9 mouse cellular contexts compared by ENCODE assay signal in the genomic region with DNA sequence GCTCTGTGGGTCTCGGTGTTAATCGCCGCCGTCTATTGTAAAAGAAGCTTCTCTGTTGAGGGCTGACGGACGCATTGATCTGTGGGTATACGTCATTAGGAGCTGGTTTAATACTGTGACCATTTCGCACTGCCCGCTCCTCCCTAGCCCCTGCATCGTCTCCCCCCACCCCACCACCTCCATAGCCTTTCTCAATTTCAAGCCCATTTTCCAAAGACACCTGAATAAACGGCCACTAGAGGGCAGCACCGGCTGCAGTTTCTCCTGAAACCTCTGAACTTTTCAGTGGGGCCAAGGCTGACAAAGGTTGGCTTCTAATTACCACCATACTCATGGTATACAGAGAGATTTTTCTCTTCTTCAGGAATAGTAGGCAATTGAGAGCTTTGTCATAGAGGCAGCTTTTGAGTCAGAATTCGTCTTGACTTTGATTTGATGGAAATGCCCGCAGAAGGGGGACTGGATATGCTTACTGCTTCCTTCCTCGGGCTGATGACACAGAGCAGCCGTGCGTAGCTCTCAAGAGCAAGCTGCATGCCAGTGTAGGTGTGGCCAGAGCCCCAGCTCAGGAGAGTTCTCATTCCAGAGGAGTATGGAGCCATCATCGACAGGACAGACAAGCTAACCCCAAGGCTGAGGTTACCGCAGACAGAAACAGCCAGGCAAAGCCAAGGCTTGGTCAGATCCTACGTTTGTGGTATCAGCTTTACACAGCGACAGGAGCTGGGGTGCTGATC. TPM values are rescaled to one million over a fixed set of nuclear protein-coding genes. Genes with fewer than 3 reads are reported as not detected.
DNase-seq lines count a peak whose midpoint lies in the region; ATAC-seq and TF ChIP-seq lines count a peak whose summit lies in the region.
"Had no signal": no experiment of that assay in that cellular context is flagged by ENCODE, and none has a peak within 500 bp of the region (broad histone marks: within the 10 kb centered on the region; RNA-seq: fewer than 3 reads in every experiment).

No protein-coding gene starts in this region.

- ATAC-seq in cerebellum, adult (ENCODE audit: insufficient number of reproducible peaks, low FRiP score, low TSS enrichment), result 0 out of 2 replicates have a peak, but pooled peaks have one; percentile 31
- peak; percentile 94 for ATAC-seq in forebrain, embryonic 13.5 days
- ATAC-seq in neural tube, embryonic 15.5 days (ENCODE audit: low FRiP score), result peak; percentile 95

- no peaks in the 10 kb centered on the region for H3K9me3 ChIP-seq in ES-E14 (ENCODE audit: control insufficient read depth, insufficient read depth, low read depth, low read length)
- H3K9me3 ChIP-seq in forebrain, embryonic 13.5 days (replicated peaks), result no peaks in the 10 kb centered on the region
- H3K9me3 ChIP-seq in neural tube, embryonic 15.5 days (replicated peaks), result no peaks in the 10 kb centered on the region

- H3K4me3 ChIP-seq in ES-E14 (ENCODE audit: insufficient read depth in 1 of 2, low read depth in 1 of 2, low read length in 2 of 2, poor library complexity in 1 of 2, severe bottlenecking in 1 of 2), result peak overlapping the region; percentile 39 to 41; a peak in 3 of 4 replicates
- peak overlapping the region; percentile 41 for H3K4me3 ChIP-seq in forebrain, embryonic 13.5 days
- H3K4me3 ChIP-seq in neural tube, embryonic 15.5 days (replicated peaks), result peak overlapping the region; percentile 36

- peak overlapping the region; percentile 52 for H3K9ac ChIP-seq in ES-E14 (ENCODE audit: insufficient read depth, low read depth, low read length, poor library complexity, severe bottlenecking)
- peak overlapping the region; percentile 62 for H3K9ac ChIP-seq in forebrain, embryonic 13.5 days
- peak overlapping the region; percentile 46; the same call in 1 of the 2 replicates for H3K9ac ChIP-seq in neural tube, embryonic 15.5 days (replicated peaks)

- in situ Hi-C loops in ES-E14 (cut with MboI; ENCODE audit: low sequenced_read_pairs in 2 of 2, unreplicated experiment in 2 of 2), result no loop called here

- peaks cover 0 to 2% of the 10 kb centered on the region in 2 experiments; a peak in 1 of 4 replicates for H3K4me1 ChIP-seq in ES-E14 (ENCODE audit: control insufficient read depth in 2 of 2, insufficient read depth in 2 of 2, low read length in 2 of 2, poor library complexity in 1 of 2)
- no peaks in the 10 kb centered on the region for H3K4me1 ChIP-seq in forebrain, embryonic 13.5 days
- H3K4me1 ChIP-seq in neural tube, embryonic 15.5 days, result peaks cover 7% of the 10 kb centered on the region; the same call in 1 of the 2 replicates

- peak; percentile 92 for DNase-seq in ES-E14 (ENCODE audit: low read depth, low spot score)
- DNase-seq in heart, postnatal 25 days (ENCODE audit: low spot score), result peak; percentile 34
- DNase-seq in layer of hippocampus, adult 11-12 months (ENCODE audit: low spot score), result peak; percentile 92
- DNase-seq in lung, adult 18-20 months, result peak; percentile 47 to 75
- DNase-seq in thymus, postnatal 0 days (ENCODE audit: low spot score), result peak; percentile 72

- WGBS in forebrain, embryonic 13.5 days, result 29% methylated on average over 17 of the region's 21 CpGs
- 24% methylated on average over 21 of the region's 21 CpGs for WGBS in neural tube, embryonic 15.5 days

- no peaks in the 10 kb centered on the region for H3K27me3 ChIP-seq in forebrain, embryonic 13.5 days
- no peaks in the 10 kb centered on the region for H3K27me3 ChIP-seq in neural tube, embryonic 15.5 days (replicated peaks)

- H3K27ac ChIP-seq in ES-E14 (ENCODE audit: insufficient read depth, low read depth, low read length, poor library complexity, severe bottlenecking), result no peak overlapping the region
- no peak overlapping the region for H3K27ac ChIP-seq in forebrain, embryonic 13.5 days
- H3K27ac ChIP-seq in neural tube, embryonic 15.5 days (replicated peaks), result peak overlapping the region; percentile 81

- peak overlapping the region; percentile 61 for H3K4me2 ChIP-seq in forebrain, embryonic 13.5 days
- H3K4me2 ChIP-seq in neural tube, embryonic 15.5 days, result peak overlapping the region; percentile 59

- no peaks in the 10 kb centered on the region for H3K36me3 ChIP-seq in ES-E14 (ENCODE audit: control insufficient read depth, insufficient read depth, low read length, poor library complexity, severe bottlenecking)
- no peaks in the 10 kb centered on the region for H3K36me3 ChIP-seq in forebrain, embryonic 13.5 days (ENCODE audit: poor library complexity, severe bottlenecking)
- H3K36me3 ChIP-seq in neural tube, embryonic 15.5 days, result no peaks in the 10 kb centered on the region

- intact Hi-C loops in heart, postnatal 25 days (cut with DNase I), result loop anchor here (1.0 kb wide), 1 partner anchor 186 kb away; no protein-coding TSS in a partner anchor

TF ChIP-seq in ES-E14, 5 proteins besides CTCF, POLR2A, EP300 and RAD21:
- no peak for TF ChIP-seq ZC3H11A (IDR thresholded peaks at IDR 0.05; ENCODE audit: borderline replicate concordance, low read depth, low read length)
- TF ChIP-seq MAFK (IDR thresholded peaks at IDR 0.05; ENCODE audit: insufficient read depth, low read depth, low read length), result no peak
- no peak for TF ChIP-seq HCFC1 (IDR thresholded peaks at IDR 0.05; ENCODE audit: borderline replicate concordance, insufficient read depth, low read length)
- no peak for TF ChIP-seq ZNF384 (IDR thresholded peaks at IDR 0.05; ENCODE audit: low read depth, low read length)
- TF ChIP-seq CHD2 (IDR thresholded peaks at IDR 0.05; ENCODE audit: low read depth, low read length), result no peak

RNA-seq across cellular contexts. Expression of a gene that starts 42.0 kb away (rescaled TPM):
- 2.7 and 5.4 TPM in 2 replicates for total RNA-seq in ES-E14 (2012; rRNA removed)
- 0.49 and 0.89 TPM in 2 replicates for polyA plus RNA-seq in forebrain, embryonic 13.5 days (2015; fragmentation: Nextera tagmentation; extraction: Ambion mirVana)
- total RNA-seq in heart, postnatal 25 days (2021), result under 1 TPM; 0.08 to 0.49 TPM
- polyA plus RNA-seq in neural tube, embryonic 15.5 days (2015; fragmentation: Nextera tagmentation; extraction: Ambion mirVana), result 0.18 and 0.50 TPM in 2 replicates
- not detected in 2 replicates for polyA plus RNA-seq in thymus, postnatal 0 days (2015; fragmentation: Nextera tagmentation; extraction: Ambion mirVana)
- total RNA-seq: neutrophil, adult 5-6 weeks had no signal

Comparison
In these comparisons a context has a peak if more than half of its experiments do, and no peak if none do; other contexts are left out.
1. DNase-seq: peak in every context shown above with its lines; median percentile 92 in ES-E14; 92 in layer of hippocampus, adult 11-12 months; 72 in thymus, postnatal 0 days; 61 in lung, adult 18-20 months; 34 in heart, postnatal 25 days.
2. ATAC-seq: peak in every context shown above with its lines; median percentile 95 in neural tube, embryonic 15.5 days; 94 in forebrain, embryonic 13.5 days; 31 in cerebellum, adult.